Mouse (Mus musculus) hindbrain, embryonic 10.5 days (tissue): ENCODE data around the gene Vdac1. TPM values are rescaled to one million over a fixed set of nuclear protein-coding genes. Genes with fewer than 3 reads are reported as not detected.

ENCODE experiments used
- DNase-seq: peaks from one replicate; pipeline ENCODE4 v3.0.0-alpha.2; 2017; ENCODE audit warnings: low spot score
- H3K27ac ChIP-seq: fragments of 300-500 bp; sonication (generic); 2 replicates; pipeline ENCODE4 v1.5.1; 2016; ENCODE audit warnings: mild to moderate bottlenecking, moderate library complexity
- H3K27me3 ChIP-seq: fragments of 300-500 bp; sonication (generic); 2 replicates; pipeline ENCODE4 v1.6.1; 2016; ENCODE audit warnings: mild to moderate bottlenecking; ENCODE audit not compliant: poor library complexity, insufficient read depth, severe bottlenecking
- H3K36me3 ChIP-seq: fragments of 300-500 bp; sonication (generic); 2 replicates; pipeline ENCODE4 v1.6.1; 2016; ENCODE audit warnings: mild to moderate bottlenecking, moderate library complexity
- H3K4me1 ChIP-seq: fragments of 300-500 bp; sonication (generic); replicated peaks from 2 replicates; pipeline ENCODE4 v1.6.1; 2016; ENCODE audit warnings: mild to moderate bottlenecking
- H3K4me3 ChIP-seq: fragments of 300-500 bp; sonication (generic); 2 replicates; pipeline ENCODE4 v1.5.1; 2016; ENCODE audit warnings: mild to moderate bottlenecking, moderate library complexity
- H3K9me3 ChIP-seq: fragments of 300-500 bp; sonication (generic); 2 replicates; pipeline ENCODE4 v1.6.1; 2016; ENCODE audit warnings: mild to moderate bottlenecking, moderate library complexity
- WGBS: fragments of 180-500 bp; shearing (Covaris S2); methylation state at CpG from one replicate; pipeline ENCODE4 v1.1.7; 2016; 5-methylcytosine and 5-hydroxymethylcytosine counted together
- polyA plus RNA-seq: library from polyadenylated mRNA; unstranded; fragments of >200 nt; fragmentation: Nextera tagmentation; extraction: Ambion mirVana; gene quantifications from 2 replicates; pipeline ENCODE4 v1.2.1, GENCODE M21; 2016

Vdac1 gene
- polyA plus RNA-seq, 1 experiment from 2014 or later = 241 TPM

- no peaks in the 10 kb centered on the region for H3K4me1 ChIP-seq
- no peaks in the 10 kb centered on the region for H3K9me3 ChIP-seq
- 88% methylated on average over 7 of the region's 7 CpGs for WGBS
- no peaks in the 10 kb centered on the region for H3K36me3 ChIP-seq
- no peaks in the 10 kb centered on the region for H3K27me3 ChIP-seq
- H3K4me3 ChIP-seq = no peak overlapping the region
- no peak overlapping the region for H3K27ac ChIP-seq
- no peak for DNase-seq
Measured at GRCm38 (mm10) chr11:52419861-52420260, 59.2 kb downstream of the Vdac1 start.

GRCm38 (mm10) chr11:52420296-52421052, 59.8 kb downstream of the Vdac1 start:
- no peak overlapping the region for H3K27ac ChIP-seq
- no peak for DNase-seq
- WGBS = 82% methylated on average over 12 of the region's 12 CpGs
- no peaks in the 10 kb centered on the region for H3K9me3 ChIP-seq
- no peaks in the 10 kb centered on the region for H3K4me1 ChIP-seq
- no peaks in the 10 kb centered on the region for H3K36me3 ChIP-seq
- no peak overlapping the region for H3K4me3 ChIP-seq
- no peaks in the 10 kb centered on the region for H3K27me3 ChIP-seq

- Histone ChIP-seq H3K27ac (no peak overlapping the region), H3K4me1 (0 out of 2 replicates have a peak, but pooled peaks cover 2% of the 10 kb centered on the region), H3K9me3 (no peaks in the 10 kb centered on the region), H3K36me3 (no peaks in the 10 kb centered on the region), H3K27me3 (no peaks in the 10 kb centered on the region), H3K4me3 (no peak overlapping the region)
- peak; percentile 65 for DNase-seq
- WGBS = 42% methylated on average over 12 of the region's 12 CpGs
Measured at GRCm38 (mm10) chr11:52421053-52421778, 60.6 kb downstream of the Vdac1 start.

GRCm38 (mm10) chr11:52429440-52429839, 68.8 kb downstream of the Vdac1 start:
- Histone ChIP-seq H3K27ac (no peak overlapping the region), H3K4me1 (0 out of 2 replicates have a peak, but pooled peaks cover 3% of the 10 kb centered on the region), H3K27me3 (no peaks in the 10 kb centered on the region), H3K4me3 (no peak overlapping the region), H3K9me3 (no peaks in the 10 kb centered on the region; the same call in 1 of the 2 replicates), H3K36me3 (no peaks in the 10 kb centered on the region)
- DNase-seq = no peak
- 80% methylated on average over 6 of the region's 6 CpGs for WGBS

- Histone ChIP-seq H3K4me3 (no peak overlapping the region), H3K9me3 (no peaks in the 10 kb centered on the region; the same call in 1 of the 2 replicates), H3K27me3 (0 out of 2 replicates have a peak, but pooled peaks cover under 1% of the 10 kb centered on the region), H3K4me1 (0 out of 2 replicates have a peak, but pooled peaks cover under 1% of the 10 kb centered on the region), H3K27ac (no peak overlapping the region), H3K36me3 (no peaks in the 10 kb centered on the region)
- DNase-seq = no peak
- 85% methylated on average over 5 of the region's 5 CpGs for whole genome bisulfite sequencing
Measured at GRCm38 (mm10) chr11:52431594-52431993, 70.9 kb downstream of the Vdac1 start.

- Histone ChIP-seq H3K36me3 (no peaks in the 10 kb centered on the region), H3K27me3 (peaks cover 5% of the 10 kb centered on the region; the same call in 1 of the 2 replicates), H3K27ac (no peak overlapping the region), H3K9me3 (no peaks in the 10 kb centered on the region; the same call in 1 of the 2 replicates), H3K4me3 (no peak overlapping the region), H3K4me1 (0 out of 2 replicates have a peak, but pooled peaks cover 6% of the 10 kb centered on the region)
- no peak for DNase-seq
- WGBS = 90% methylated on average over 5 of the region's 5 CpGs
Measured at GRCm38 (mm10) chr11:52432148-52432547, 71.5 kb downstream of the Vdac1 start.

- no peak overlapping the region for H3K4me3 ChIP-seq
- 83% methylated on average over 8 of the region's 8 CpGs for WGBS
- peaks cover 5% of the 10 kb centered on the region; the same call in 1 of the 2 replicates for H3K27me3 ChIP-seq
- H3K4me1 ChIP-seq = 0 out of 2 replicates have a peak, but pooled peaks cover 6% of the 10 kb centered on the region
- no peak overlapping the region for H3K27ac ChIP-seq
- H3K36me3 ChIP-seq = no peaks in the 10 kb centered on the region
- no peak for DNase-seq
- no peaks in the 10 kb centered on the region; the same call in 1 of the 2 replicates for H3K9me3 ChIP-seq
Measured at GRCm38 (mm10) chr11:52433076-52433796, 72.6 kb downstream of the Vdac1 start.

GRCm38 (mm10) chr11:52433797-52434195, 73.1 kb downstream of the Vdac1 start:
- Histone ChIP-seq H3K27ac (no peak overlapping the region), H3K4me3 (no peak overlapping the region), H3K36me3 (no peaks in the 10 kb centered on the region), H3K4me1 (0 out of 2 replicates have a peak, but pooled peaks cover 6% of the 10 kb centered on the region), H3K27me3 (peaks cover 5% of the 10 kb centered on the region; the same call in 1 of the 2 replicates), H3K9me3 (no peaks in the 10 kb centered on the region; the same call in 1 of the 2 replicates)
- WGBS = 57% methylated on average over 2 of the region's 2 CpGs
- DNase-seq = no peak

- Histone ChIP-seq H3K27me3 (peaks cover 5% of the 10 kb centered on the region; the same call in 1 of the 2 replicates), H3K36me3 (no peaks in the 10 kb centered on the region), H3K4me3 (no peak overlapping the region), H3K4me1 (peaks cover 6% of the 10 kb centered on the region; the same call in 1 of the 2 replicates), H3K27ac (no peak overlapping the region), H3K9me3 (no peaks in the 10 kb centered on the region; the same call in 1 of the 2 replicates)
- 89% methylated on average over 5 of the region's 5 CpGs for WGBS
- DNase-seq = no peak
Measured at GRCm38 (mm10) chr11:52435466-52435865, 74.8 kb downstream of the Vdac1 start.

GRCm38 (mm10) chr11:52437123-52437522, 76.5 kb downstream of the Vdac1 start:
- peaks cover 5% of the 10 kb centered on the region; the same call in 1 of the 2 replicates for H3K27me3 ChIP-seq

More at GRCm38 (mm10) chr11:52437123-52437522, 76.5 kb downstream of the Vdac1 start:
- Histone ChIP-seq H3K9me3 (no peaks in the 10 kb centered on the region; the same call in 1 of the 2 replicates), H3K4me3 (no peak overlapping the region), H3K36me3 (no peaks in the 10 kb centered on the region), H3K27ac (no peak overlapping the region), H3K4me1 (peaks cover 15% of the 10 kb centered on the region)
- 27% methylated on average over 10 of the region's 10 CpGs for WGBS
- DNase-seq = no peak
